Mouse (Mus musculus) neural tube, embryonic 15.5 days (tissue): ENCODE measurements around the gene Wsb1. TPM values are rescaled to one million over a fixed set of nuclear protein-coding genes. Genes with fewer than 3 reads are reported as not detected.
"Not testable (repeated sequence)": the region's sequence is repeated elsewhere in the genome, so short reads cannot be mapped to it uniquely, and the experiment has no call there.

Experiments used
- ATAC-seq: fragments of 200-750 bp; cut with Nextera tagmentation; 2 replicates; pipeline ENCODE4 v1.8.0; 2017; ENCODE audit warnings: mild to moderate bottlenecking, moderate TSS enrichment, moderate library complexity; ENCODE audit not compliant: low FRiP score
- H3K27ac ChIP-seq: fragments of 300-500 bp; sonication (generic); replicated peaks from 2 replicates; pipeline ENCODE4 v1.5.1; 2015; ENCODE audit warnings: mild to moderate bottlenecking, inconsistent platforms
- H3K27me3 ChIP-seq: fragments of 300-500 bp; sonication (generic); replicated peaks from 2 replicates; pipeline ENCODE4 v1.6.1; 2015; ENCODE audit warnings: inconsistent platforms
- H3K36me3 ChIP-seq: fragments of 300-500 bp; sonication (generic); 2 replicates; pipeline ENCODE4 v1.6.1; 2015; ENCODE audit warnings: inconsistent platforms
- H3K4me1 ChIP-seq: fragments of 300-500 bp; sonication (generic); 2 replicates; pipeline ENCODE4 v1.6.1; 2015; ENCODE audit warnings: inconsistent platforms
- H3K4me2 ChIP-seq: fragments of 300-500 bp; sonication (generic); 2 replicates; pipeline ENCODE4 v1.6.1; 2015; ENCODE audit warnings: inconsistent platforms, mild to moderate bottlenecking, moderate library complexity
- H3K4me3 ChIP-seq: fragments of 300-500 bp; sonication (generic); replicated peaks from 2 replicates; pipeline ENCODE4 v1.5.1; 2015; ENCODE audit warnings: mild to moderate bottlenecking, inconsistent platforms
- H3K9ac ChIP-seq: fragments of 300-500 bp; sonication (generic); replicated peaks from 2 replicates; pipeline ENCODE4 v1.6.1; 2015; ENCODE audit warnings: mild to moderate bottlenecking, inconsistent platforms
- H3K9me3 ChIP-seq: fragments of 300-500 bp; sonication (generic); replicated peaks from 2 replicates; pipeline ENCODE4 v1.6.1; 2016; ENCODE audit warnings: inconsistent platforms
- WGBS: fragments of 180-500 bp; shearing (Covaris S2); methylation state at CpG from one replicate; pipeline ENCODE4 v1.1.7; 2015; ENCODE audit warnings: mixed read lengths; 5-methylcytosine and 5-hydroxymethylcytosine counted together
- polyA plus RNA-seq: library from polyadenylated mRNA; unstranded; fragments of >200 nt; fragmentation: Nextera tagmentation; extraction: Ambion mirVana; gene quantifications from 2 replicates; pipeline ENCODE4 v1.2.1, GENCODE M21; 2015

The Wsb1 gene
- polyA plus RNA-seq, 1 experiment from 2014 or later, result 444 TPM

DNA sequence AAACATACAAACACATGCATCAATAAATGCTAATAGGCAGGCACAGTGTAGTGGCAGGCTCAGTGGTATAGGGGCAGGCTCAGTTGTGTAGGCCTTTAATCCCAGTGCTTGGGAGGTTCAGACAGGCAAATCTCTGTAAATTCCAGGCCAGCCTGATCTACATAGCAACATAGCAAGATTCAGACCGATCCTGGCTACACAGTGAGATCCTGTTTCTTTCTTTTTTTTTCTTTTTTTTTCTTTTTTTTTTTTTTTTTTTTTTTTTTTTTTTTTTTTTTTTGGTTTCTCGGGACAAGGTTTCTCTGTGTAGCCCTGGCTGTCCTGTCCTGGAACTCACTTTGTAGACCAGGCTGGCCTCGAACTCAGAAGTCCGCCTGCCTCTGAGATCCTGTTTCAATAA lies 5.7 kb upstream of the Wsb1 start:
- WGBS, result 90% methylated on average over 4 of the region's 4 CpGs
- not testable (repeated sequence) for H3K9ac ChIP-seq, H3K4me3 ChIP-seq, ATAC-seq, H3K4me2 ChIP-seq, H3K9me3 ChIP-seq, H3K27me3 ChIP-seq, H3K36me3 ChIP-seq, H3K27ac ChIP-seq, H3K4me1 ChIP-seq

DNA sequence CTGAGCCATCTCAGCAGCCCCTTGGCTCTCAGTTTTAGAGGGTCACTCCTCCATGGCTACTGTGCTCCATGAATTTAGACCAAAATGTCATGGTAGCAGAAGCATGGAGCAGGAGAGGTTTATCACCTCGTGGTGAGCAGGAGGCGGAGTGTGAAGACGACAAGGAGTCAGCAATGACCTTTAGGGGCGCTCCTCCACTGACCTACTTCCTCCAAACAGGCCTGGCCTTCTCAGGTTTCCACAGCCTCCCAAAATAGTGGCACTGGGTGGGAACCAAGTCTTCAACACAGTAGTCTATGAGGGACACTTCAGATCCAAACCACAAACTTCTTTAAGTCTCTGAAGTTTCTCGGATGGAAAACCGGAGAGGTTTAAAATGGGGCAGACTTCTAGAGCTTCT lies 4.3 kb upstream of the Wsb1 start:
- Histone ChIP-seq H3K9ac (no peak overlapping the region), H3K27ac (no peak overlapping the region), H3K4me1 (peaks cover 6% of the 10 kb centered on the region), H3K27me3 (no peaks in the 10 kb centered on the region), H3K4me3 (no peak overlapping the region), H3K36me3 (no peaks in the 10 kb centered on the region), H3K4me2 (no peak overlapping the region), H3K9me3 (no peaks in the 10 kb centered on the region)
- ATAC-seq, result no peak
- WGBS, result 78% methylated on average over 6 of the region's 6 CpGs

DNA sequence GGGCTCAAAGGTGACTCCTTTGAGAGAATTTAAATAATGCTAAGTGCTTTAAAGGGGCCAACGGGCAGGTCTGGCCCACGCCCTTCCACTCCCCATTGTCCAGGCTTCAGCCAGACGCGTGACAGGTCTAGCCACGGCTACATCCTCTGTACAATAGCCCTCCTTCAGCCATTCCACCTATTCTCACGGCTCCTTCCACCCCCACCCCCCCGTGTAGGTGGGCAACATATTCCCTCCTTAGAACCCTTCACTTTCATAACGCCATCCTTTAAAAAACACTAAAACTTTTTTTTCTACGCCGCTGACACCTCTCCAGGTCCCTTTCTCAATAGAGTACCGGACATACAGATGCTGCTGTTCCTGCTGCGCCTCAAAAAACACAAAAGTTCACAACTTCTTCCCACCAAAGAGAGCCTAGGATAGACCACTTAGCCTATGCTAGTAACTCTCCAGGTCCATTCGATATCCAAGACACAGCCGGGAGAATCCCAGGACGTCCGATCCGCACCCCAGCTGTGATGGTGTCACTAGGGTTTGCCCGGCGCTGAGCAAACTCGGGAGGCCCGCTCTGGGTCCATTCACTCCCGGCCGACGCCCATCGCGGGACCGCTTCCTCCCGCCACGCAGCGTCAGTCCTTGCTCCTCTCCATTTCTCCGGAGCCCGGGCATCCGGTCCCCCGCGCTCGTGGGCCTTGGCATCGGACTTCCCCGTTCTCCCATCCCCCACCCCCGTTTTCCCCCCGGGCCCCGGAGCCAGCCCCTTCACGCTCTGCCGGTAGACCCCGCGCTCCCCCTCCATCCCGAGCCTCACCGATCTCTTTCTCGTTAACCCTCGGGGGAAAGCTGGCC lies 705 bp downstream of the Wsb1 start:
- ATAC-seq, result peak; percentile 75

DNA sequence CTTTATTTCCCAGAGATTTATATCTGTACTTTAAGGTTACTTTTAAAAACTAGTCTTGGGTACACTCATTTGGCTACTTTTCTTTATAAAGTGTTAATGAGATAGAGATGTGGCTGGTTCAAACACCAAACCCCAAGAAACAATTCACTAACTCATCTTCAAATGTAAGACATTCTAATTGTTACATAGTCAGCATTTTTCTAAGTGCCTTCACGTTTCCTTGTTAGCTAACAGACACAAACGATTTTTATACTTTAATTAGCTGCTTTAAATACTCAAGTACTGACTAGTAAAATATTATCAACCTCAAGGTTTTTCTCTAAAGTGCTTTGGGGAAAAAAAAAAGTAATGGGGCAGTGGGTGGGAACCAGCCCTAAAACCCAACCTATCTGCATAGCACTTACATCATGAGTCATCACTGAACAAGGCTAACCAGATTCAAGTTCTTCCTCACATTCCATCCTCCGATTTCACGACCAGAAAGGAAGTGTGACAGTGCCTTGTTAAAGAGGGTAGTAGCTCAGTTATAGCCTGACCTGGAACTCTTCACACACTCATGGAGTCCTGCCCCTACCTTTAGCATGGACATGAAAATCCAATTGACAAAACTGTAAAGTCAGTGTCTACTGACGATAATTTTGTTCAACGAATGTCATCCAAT lies 1.5 kb downstream of the Wsb1 start:
- no peak for ATAC-seq
- H3K4me3 ChIP-seq, result peak overlapping the region; percentile 90
- 15% methylated on average over 6 of the region's 6 CpGs for WGBS
- peaks cover 35% of the 10 kb centered on the region for H3K4me1 ChIP-seq
- H3K27me3 ChIP-seq, result no peaks in the 10 kb centered on the region
- H3K36me3 ChIP-seq, result peaks cover 20% of the 10 kb centered on the region
- peak overlapping the region; percentile 82 for H3K4me2 ChIP-seq
- no peaks in the 10 kb centered on the region for H3K9me3 ChIP-seq
- H3K27ac ChIP-seq, result peak overlapping the region; percentile 92
- peak overlapping the region; percentile 90 for H3K9ac ChIP-seq

More for the DNA sequence above, 705 bp downstream of the Wsb1 start:
- no peaks in the 10 kb centered on the region for H3K9me3 ChIP-seq
- no peaks in the 10 kb centered on the region for H3K27me3 ChIP-seq
- peak overlapping the region; percentile 92 for H3K27ac ChIP-seq
- peaks cover 35% of the 10 kb centered on the region for H3K4me1 ChIP-seq
- H3K4me3 ChIP-seq, result peak overlapping the region; percentile 90
- peaks cover 19% of the 10 kb centered on the region for H3K36me3 ChIP-seq
- WGBS, result 1% methylated on average over 49 of the region's 49 CpGs
- H3K4me2 ChIP-seq, result peak overlapping the region; percentile 82
- peak overlapping the region; percentile 90 for H3K9ac ChIP-seq

DNA sequence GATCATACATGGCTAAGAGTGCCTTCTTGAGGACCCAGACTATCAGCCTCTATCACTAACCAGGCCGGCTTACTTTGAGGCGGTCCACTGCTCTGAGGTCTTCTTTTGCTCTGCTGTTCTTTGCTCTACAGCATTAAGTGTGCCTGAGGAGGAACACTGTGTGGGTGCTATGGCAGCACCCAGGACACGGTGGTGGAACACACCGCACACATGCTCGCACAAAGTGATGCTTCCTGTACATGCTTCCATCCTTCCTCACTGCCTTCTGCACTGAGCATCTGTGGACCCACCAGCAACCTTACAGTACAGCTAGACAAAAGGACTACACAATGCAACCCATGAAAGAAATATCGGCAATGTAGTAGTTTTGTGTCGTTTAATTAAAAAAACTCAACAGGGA lies 15.4 kb downstream of the Wsb1 start:
- ATAC-seq, result no peak

DNA sequence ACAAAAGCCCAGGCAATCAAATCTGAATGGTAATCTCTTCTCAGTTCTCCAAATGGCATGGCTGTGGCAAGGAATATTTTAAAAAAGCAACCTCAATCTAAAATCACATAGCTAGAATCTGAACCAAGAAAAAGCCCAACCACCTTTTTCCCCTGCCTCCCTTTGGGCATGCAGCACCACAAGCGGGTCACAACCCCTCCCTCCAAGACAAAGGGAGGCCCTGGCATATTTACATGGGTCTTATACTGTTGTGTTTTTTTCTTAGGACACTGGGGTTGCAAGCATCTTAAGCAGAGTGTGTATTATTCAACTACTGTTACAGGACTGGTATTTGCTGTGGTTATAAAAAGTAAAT lies 16.1 kb downstream of the Wsb1 start:
- no peaks in the 10 kb centered on the region for H3K9me3 ChIP-seq
- no peak for ATAC-seq

More for the DNA sequence above, 15.4 kb downstream of the Wsb1 start:
- no peak overlapping the region for H3K9ac ChIP-seq
- H3K4me1 ChIP-seq, result no peaks in the 10 kb centered on the region; the same call in 1 of the 2 replicates
- H3K36me3 ChIP-seq, result peaks cover 49% of the 10 kb centered on the region
- H3K27ac ChIP-seq, result no peak overlapping the region
- no peaks in the 10 kb centered on the region for H3K27me3 ChIP-seq
- 96% methylated on average over 7 of the region's 7 CpGs for WGBS
- no peak overlapping the region for H3K4me2 ChIP-seq
- no peaks in the 10 kb centered on the region for H3K9me3 ChIP-seq
- H3K4me3 ChIP-seq, result no peak overlapping the region

DNA sequence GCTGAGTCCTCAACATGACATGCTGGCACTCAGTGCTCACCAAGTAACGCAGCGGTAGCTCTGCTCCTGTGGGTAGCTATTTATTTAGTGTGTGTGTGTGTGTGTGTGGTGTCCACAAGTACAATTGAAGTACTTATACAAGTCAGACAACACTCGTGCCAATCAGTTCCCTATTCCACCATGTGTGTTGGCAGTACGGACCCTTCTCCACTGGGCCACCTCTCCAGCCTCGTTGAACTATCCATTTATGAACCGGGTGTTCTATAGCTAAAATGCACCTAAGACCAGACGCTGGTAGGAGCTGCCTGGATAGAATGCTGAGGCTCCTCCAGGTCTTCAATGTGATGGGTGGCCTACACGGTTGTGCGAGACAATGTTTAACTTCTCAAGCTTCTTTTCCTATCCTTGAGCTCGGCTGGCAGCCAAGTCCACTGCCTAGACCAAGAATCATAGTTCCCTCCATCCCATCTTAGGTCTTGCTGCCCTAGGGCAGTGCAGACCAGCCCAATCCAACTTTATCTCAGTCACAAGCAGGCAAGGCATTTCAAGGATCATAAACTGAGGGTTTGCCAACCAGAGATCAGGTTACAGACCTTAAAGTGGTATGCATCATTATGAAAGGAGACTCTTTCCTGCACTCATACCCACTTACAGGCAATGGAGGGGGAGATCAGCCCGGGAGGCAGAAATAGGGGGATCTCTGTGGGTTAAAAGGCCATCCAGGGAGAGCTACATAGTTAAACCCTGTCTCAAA lies 16.6 kb downstream of the Wsb1 start:
- H3K4me2 ChIP-seq, result no peak overlapping the region
- H3K4me3 ChIP-seq, result no peak overlapping the region
- ATAC-seq, result no peak
- WGBS, result 89% methylated on average over 11 of the region's 11 CpGs
- no peaks in the 10 kb centered on the region for H3K27me3 ChIP-seq
- peak overlapping the region; percentile 41; the same call in 1 of the 2 replicates for H3K27ac ChIP-seq
- H3K9me3 ChIP-seq, result no peaks in the 10 kb centered on the region
- H3K4me1 ChIP-seq, result no peaks in the 10 kb centered on the region; the same call in 1 of the 2 replicates
- peaks cover 44% of the 10 kb centered on the region for H3K36me3 ChIP-seq
- no peak overlapping the region for H3K9ac ChIP-seq

More for the DNA sequence above, 16.1 kb downstream of the Wsb1 start:
- Histone ChIP-seq H3K4me1 (no peaks in the 10 kb centered on the region; the same call in 1 of the 2 replicates), H3K9ac (no peak overlapping the region), H3K36me3 (peaks cover 46% of the 10 kb centered on the region), H3K4me2 (no peak overlapping the region), H3K27me3 (no peaks in the 10 kb centered on the region), H3K4me3 (no peak overlapping the region), H3K27ac (peak overlapping the region; percentile 41; the same call in 1 of the 2 replicates)
- WGBS, result 31% methylated on average over 1 of the region's 1 CpGs

DNA sequence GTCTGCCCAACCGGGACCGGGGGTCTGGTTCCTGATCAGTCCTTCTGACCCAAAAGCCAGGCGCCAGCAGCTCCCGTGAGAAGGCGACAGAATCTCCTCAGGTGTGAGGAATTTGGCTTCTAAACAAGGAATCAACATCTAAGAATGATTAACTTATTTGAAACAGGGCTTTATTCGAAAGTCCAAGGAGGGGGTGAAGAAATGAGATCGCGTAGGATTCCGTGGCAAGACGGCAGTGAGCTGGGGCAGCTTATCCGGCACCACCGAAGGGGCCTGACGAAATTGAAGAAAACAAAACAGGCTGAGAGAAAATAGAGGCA lies 24.3 kb downstream of the Wsb1 start:
- Histone ChIP-seq H3K4me3 (no peak overlapping the region), H3K36me3 (no peaks in the 10 kb centered on the region), H3K27ac (peak overlapping the region; percentile 46; the same call in 1 of the 2 replicates), H3K27me3 (no peaks in the 10 kb centered on the region), H3K9ac (no peak overlapping the region), H3K4me2 (no peak overlapping the region), H3K9me3 (no peaks in the 10 kb centered on the region), H3K4me1 (peaks cover 9% of the 10 kb centered on the region)
- ATAC-seq, result no peak
- WGBS, result 91% methylated on average over 13 of the region's 13 CpGs

DNA sequence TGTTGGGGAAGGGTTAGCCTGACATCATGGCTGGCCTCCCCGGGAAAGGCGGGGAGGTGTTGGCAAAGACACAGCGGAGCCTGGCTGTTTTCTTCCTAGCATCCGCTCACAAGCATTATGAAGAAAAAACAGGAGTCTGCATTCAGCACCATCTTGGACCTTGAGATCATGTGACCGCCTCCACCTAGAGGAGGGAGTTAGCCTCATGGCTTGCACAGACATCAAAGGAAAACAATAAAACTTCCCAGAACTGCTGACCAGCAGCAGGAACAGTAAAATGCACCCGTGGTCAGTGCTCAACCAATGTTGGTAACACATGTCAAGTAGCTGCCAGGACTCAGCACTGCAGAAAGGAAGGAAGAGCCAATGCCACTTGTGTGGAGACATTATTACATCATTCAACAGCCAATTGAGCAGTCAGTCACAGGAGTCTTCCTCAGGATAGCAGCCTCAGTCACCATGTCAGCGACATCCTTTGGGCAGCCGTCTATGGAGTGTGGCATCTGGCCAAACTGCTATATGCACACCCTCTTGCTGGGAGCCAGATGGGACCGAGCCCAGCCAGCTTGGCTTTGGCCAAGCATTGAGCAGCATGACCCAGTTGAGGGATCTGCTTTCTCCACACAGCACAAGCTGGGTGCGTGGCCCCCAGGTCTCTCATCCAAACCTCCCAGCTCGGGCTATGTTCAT lies 24.8 kb downstream of the Wsb1 start:
- peak; percentile 47 for ATAC-seq

DNA sequence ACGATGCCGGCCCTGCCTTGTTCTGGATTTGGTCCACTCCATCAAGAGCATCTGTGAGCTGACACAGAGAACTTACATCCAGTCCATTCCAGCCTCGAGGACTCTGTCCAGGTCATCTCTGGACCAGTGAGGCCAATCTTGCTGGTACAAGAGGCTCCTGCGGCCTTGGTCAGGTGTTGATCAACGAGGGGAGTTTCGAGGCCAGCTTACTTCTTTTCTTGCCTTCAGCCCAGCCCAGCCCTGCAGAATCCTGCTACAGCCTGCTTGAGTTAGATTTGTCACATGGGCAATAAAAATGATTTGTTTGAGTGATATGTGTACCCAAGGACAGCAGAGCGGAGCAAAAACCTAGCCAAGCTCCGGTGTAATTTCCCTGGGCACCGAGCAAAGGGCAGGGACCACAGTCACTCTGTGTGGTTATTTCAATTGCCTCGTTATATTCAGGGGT lies 25.4 kb downstream of the Wsb1 start:
- Histone ChIP-seq H3K9me3 (no peaks in the 10 kb centered on the region), H3K36me3 (no peaks in the 10 kb centered on the region), H3K4me3 (no peak overlapping the region), H3K4me1 (peaks cover 14% of the 10 kb centered on the region), H3K27ac (0 out of 2 replicates have a peak overlapping the region, but pooled peaks have one; percentile 46), H3K9ac (no peak overlapping the region), H3K4me2 (no peak overlapping the region), H3K27me3 (no peaks in the 10 kb centered on the region)
- whole genome bisulfite sequencing, result 56% methylated on average over 10 of the region's 10 CpGs
- no peak for ATAC-seq

More for the DNA sequence above, 24.8 kb downstream of the Wsb1 start:
- H3K4me2 ChIP-seq, result no peak overlapping the region
- H3K9ac ChIP-seq, result no peak overlapping the region
- H3K36me3 ChIP-seq, result no peaks in the 10 kb centered on the region
- 68% methylated on average over 11 of the region's 11 CpGs for WGBS
- no peaks in the 10 kb centered on the region for H3K27me3 ChIP-seq
- no peak overlapping the region for H3K4me3 ChIP-seq
- H3K9me3 ChIP-seq, result no peaks in the 10 kb centered on the region
- H3K4me1 ChIP-seq, result peaks cover 11% of the 10 kb centered on the region
- H3K27ac ChIP-seq, result peak overlapping the region; percentile 46; the same call in 1 of the 2 replicates

DNA sequence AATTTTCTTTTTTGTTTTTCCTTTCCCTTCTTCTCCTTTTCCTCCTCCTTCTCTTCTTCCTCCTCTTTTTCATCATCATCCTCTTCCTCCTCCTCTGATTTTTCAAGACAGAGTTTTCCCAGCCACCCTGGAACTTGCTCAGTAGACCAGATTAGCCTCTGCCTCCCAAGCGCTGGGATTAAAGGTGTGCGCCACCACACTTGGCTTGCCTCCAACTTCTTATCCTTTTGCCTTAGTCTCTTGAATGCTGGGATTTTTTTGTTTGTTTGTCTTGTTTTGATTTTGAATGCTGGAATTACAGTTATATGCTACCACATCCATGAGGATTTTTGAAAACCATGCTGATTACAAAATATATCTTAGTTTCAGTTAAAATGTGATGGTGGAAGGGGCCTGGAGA lies 26.4 kb downstream of the Wsb1 start:
- no peaks in the 10 kb centered on the region for H3K27me3 ChIP-seq
- H3K9ac ChIP-seq, result no peak overlapping the region
- no peak overlapping the region for H3K27ac ChIP-seq
- H3K4me3 ChIP-seq, result no peak overlapping the region
- no peaks in the 10 kb centered on the region for H3K9me3 ChIP-seq
- H3K4me1 ChIP-seq, result peaks cover 14% of the 10 kb centered on the region
- 83% methylated on average over 2 of the region's 2 CpGs for WGBS
- no peak overlapping the region for H3K4me2 ChIP-seq
- no peak for ATAC-seq
- H3K36me3 ChIP-seq, result no peaks in the 10 kb centered on the region
